Mouse (Mus musculus): ENCODE results near the gene Lrat. TPM values are rescaled to one million over a fixed set of nuclear protein-coding genes. Genes with fewer than 3 reads are reported as not detected.

The Lrat gene
- polyA plus RNA-seq, 1 experiment = not detected

- Histone ChIP-seq H3K79me2 (ENCODE audit: control insufficient read depth, insufficient read depth) (no peaks in the 10 kb centered on the region), H3K27me3 (ENCODE audit: control insufficient read depth, insufficient read depth, insufficient read length) (no peaks in the 10 kb centered on the region), H3K36me3 (ENCODE audit: control insufficient read depth, insufficient read depth) (no peaks in the 10 kb centered on the region), H3K4me3 (ENCODE audit: insufficient read depth, poor library complexity, severe bottlenecking) (no peak overlapping the region), H3K79me3 (ENCODE audit: low read depth) (no peaks in the 10 kb centered on the region), H3ac (ENCODE audit: control insufficient read depth, insufficient read length, low read depth) (no peak overlapping the region)
- TF ChIP-seq CEBPB (IDR thresholded peaks at IDR 0.05; ENCODE audit: low read depth) (no peak), FOSL1 (IDR thresholded peaks at IDR 0.05; ENCODE audit: insufficient read depth, low read length, poor library complexity, severe bottlenecking) (no peak)
Measured at GRCm38 (mm10) chr3:82888842-82889241, 14.9 kb downstream of the Lrat start.

GRCm38 (mm10) chr3:82877258-82877657, 26.5 kb downstream of the Lrat start:
- Histone ChIP-seq H3ac (ENCODE audit: control insufficient read depth, insufficient read length, low read depth) (no peak overlapping the region), H3K36me3 (ENCODE audit: control insufficient read depth, insufficient read depth) (no peaks in the 10 kb centered on the region), H3K4me3 (ENCODE audit: insufficient read depth, poor library complexity, severe bottlenecking) (no peak overlapping the region), H3K27me3 (ENCODE audit: control insufficient read depth, insufficient read depth, insufficient read length) (no peaks in the 10 kb centered on the region), H3K79me3 (ENCODE audit: low read depth) (no peaks in the 10 kb centered on the region), H3K79me2 (ENCODE audit: control insufficient read depth, insufficient read depth) (no peaks in the 10 kb centered on the region)
- TF ChIP-seq MAX (IDR thresholded peaks at IDR 0.05) (no peak), CEBPB (IDR thresholded peaks at IDR 0.05; ENCODE audit: low read depth) (no peak), USF1 (IDR thresholded peaks at IDR 0.05; ENCODE audit: low read depth) (no peak), CTCF (IDR thresholded peaks at IDR 0.05; ENCODE audit: control insufficient read depth, insufficient read depth, insufficient read length) (no peak), FOSL1 (IDR thresholded peaks at IDR 0.05; ENCODE audit: insufficient read depth, low read length, poor library complexity, severe bottlenecking) (no peak), MYOG (IDR thresholded peaks at IDR 0.05; ENCODE audit: control insufficient read depth, extremely low read depth, insufficient read length) (no peak), MYOD1 (IDR thresholded peaks at IDR 0.05; ENCODE audit: control insufficient read depth, insufficient read length, low read depth) (no peak)

GRCm38 (mm10) chr3:82876372-82876739, 27.4 kb downstream of the Lrat start, which contains the start of gene Rbm46:
TSS of gene Rbm46 (minus strand) at chr3:82876483.
- no peaks in the 10 kb centered on the region for H3K79me2 ChIP-seq (ENCODE audit: control insufficient read depth, insufficient read depth)

GRCm38 (mm10) chr3:82875671-82876371, 28.0 kb downstream of the Lrat start:
- Histone ChIP-seq H3K4me3 (ENCODE audit: insufficient read depth, poor library complexity, severe bottlenecking) (no peak overlapping the region), H3K27me3 (ENCODE audit: control insufficient read depth, insufficient read depth, insufficient read length) (no peaks in the 10 kb centered on the region), H3K36me3 (ENCODE audit: control insufficient read depth, insufficient read depth) (no peaks in the 10 kb centered on the region), H3ac (ENCODE audit: control insufficient read depth, insufficient read length, low read depth) (no peak overlapping the region), H3K79me3 (ENCODE audit: low read depth) (no peaks in the 10 kb centered on the region), H3K79me2 (ENCODE audit: control insufficient read depth, insufficient read depth) (no peaks in the 10 kb centered on the region)
- no peak for TF ChIP-seq MAX (IDR thresholded peaks at IDR 0.05)

More at GRCm38 (mm10) chr3:82876372-82876739, 27.4 kb downstream of the Lrat start, which contains the start of gene Rbm46:
- H3K79me3 ChIP-seq (ENCODE audit: low read depth) = no peaks in the 10 kb centered on the region
- no peaks in the 10 kb centered on the region for H3K36me3 ChIP-seq (ENCODE audit: control insufficient read depth, insufficient read depth)
- TF ChIP-seq MYOG (IDR thresholded peaks at IDR 0.05; ENCODE audit: control insufficient read depth, extremely low read depth, insufficient read length) (no peak), MYOD1 (IDR thresholded peaks at IDR 0.05; ENCODE audit: control insufficient read depth, insufficient read length, low read depth) (no peak), MAX (IDR thresholded peaks at IDR 0.05) (no peak), CTCF (IDR thresholded peaks at IDR 0.05; ENCODE audit: control insufficient read depth, insufficient read depth, insufficient read length) (no peak), USF1 (IDR thresholded peaks at IDR 0.05; ENCODE audit: low read depth) (no peak), CEBPB (IDR thresholded peaks at IDR 0.05; ENCODE audit: low read depth) (no peak), FOSL1 (IDR thresholded peaks at IDR 0.05; ENCODE audit: insufficient read depth, low read length, poor library complexity, severe bottlenecking) (no peak)
- no peak within 1 kb of the TSS for H3ac ChIP-seq (ENCODE audit: control insufficient read depth, insufficient read length, low read depth)
- no peak within 1 kb of the TSS for H3K4me3 ChIP-seq (ENCODE audit: insufficient read depth, poor library complexity, severe bottlenecking)
- no peaks in the 10 kb centered on the region for H3K27me3 ChIP-seq (ENCODE audit: control insufficient read depth, insufficient read depth, insufficient read length)

GRCm38 (mm10) chr3:82857414-82858077, 46.2 kb downstream of the Lrat start:
- no peak overlapping the region for H3ac ChIP-seq (ENCODE audit: control insufficient read depth, insufficient read length, low read depth)
- no peaks in the 10 kb centered on the region for H3K79me3 ChIP-seq (ENCODE audit: low read depth)
- H3K36me3 ChIP-seq (ENCODE audit: control insufficient read depth, insufficient read depth) = no peaks in the 10 kb centered on the region
- H3K27me3 ChIP-seq (ENCODE audit: control insufficient read depth, insufficient read depth, insufficient read length) = peaks cover 3% of the 10 kb centered on the region
- H3K4me3 ChIP-seq (ENCODE audit: insufficient read depth, poor library complexity, severe bottlenecking) = no peak overlapping the region
- no peaks in the 10 kb centered on the region for H3K79me2 ChIP-seq (ENCODE audit: control insufficient read depth, insufficient read depth)
- TF ChIP-seq MYOG (IDR thresholded peaks at IDR 0.05; ENCODE audit: control insufficient read depth, extremely low read depth, insufficient read length) (no peak), USF1 (IDR thresholded peaks at IDR 0.05; ENCODE audit: low read depth) (no peak), MAX (IDR thresholded peaks at IDR 0.05) (no peak), CEBPB (IDR thresholded peaks at IDR 0.05; ENCODE audit: low read depth) (no peak), CTCF (IDR thresholded peaks at IDR 0.05; ENCODE audit: control insufficient read depth, insufficient read depth, insufficient read length) (no peak), MYOD1 (IDR thresholded peaks at IDR 0.05; ENCODE audit: control insufficient read depth, insufficient read length, low read depth) (no peak), FOSL1 (IDR thresholded peaks at IDR 0.05; ENCODE audit: insufficient read depth, low read length, poor library complexity, severe bottlenecking) (no peak)

Other genes starting within 250 kb of the Lrat start
- gene Rbm46, start 27.5 kb downstream of the Lrat start, polyA plus RNA-seq (2012; fragmentation: generic; extraction: Trizol) = not detected
- gene Fgg, start 103.8 kb upstream of the Lrat start, polyA plus RNA-seq (2012; fragmentation: generic; extraction: Trizol) = not detected
- gene Fga, start 122.1 kb upstream of the Lrat start, polyA plus RNA-seq (2012; fragmentation: generic; extraction: Trizol) = not detected
- gene Fgb, start 145.9 kb upstream of the Lrat start, polyA plus RNA-seq (2012; fragmentation: generic; extraction: Trizol) = not detected
- gene Plrg1, start 151.5 kb upstream of the Lrat start, polyA plus RNA-seq (2012; fragmentation: generic; extraction: Trizol) = 58.2 TPM
- 0.02 TPM for gene Dchs2, start 224.0 kb upstream of the Lrat start, polyA plus RNA-seq (2012; fragmentation: generic; extraction: Trizol)